Mouse (Mus musculus) ES-E14 (cell line): Measurements from ENCODE around the gene Atxn1.

Source experiments
- CHD2 ChIP-seq: IDR thresholded peaks from 2 replicates; pipeline ENCODE4 v1.6.1; 2014; ENCODE audit warnings: mild to moderate bottlenecking, low read depth, low read length, inconsistent platforms
- ZC3H11A ChIP-seq: IDR thresholded peaks from 2 replicates; pipeline ENCODE4 v1.6.1; 2012; ENCODE audit warnings: low read depth, mild to moderate bottlenecking, inconsistent platforms, low read length, borderline replicate concordance
- ZNF384 ChIP-seq: IDR thresholded peaks from 2 replicates; pipeline ENCODE4 v1.6.1; 2012; ENCODE audit warnings: low read depth, low read length, inconsistent platforms

GRCm38 (mm10) chr13:46006211-46007102 lies 41.6 kb upstream of the Atxn1 start:
- TF ChIP-seq ZNF384 (no peak), ZC3H11A (no peak), CHD2 (no peak)
